Mouse (Mus musculus): ENCODE data around the gene Tns1. TPM values are rescaled to one million over a fixed set of nuclear protein-coding genes. Genes with fewer than 3 reads are reported as not detected.
A peak's percentile ranks its signal among the peaks of the same experiment; 100 is the strongest.

Gene Tns1
- polyA plus RNA-seq, 1 experiment: 400 TPM

DNA sequence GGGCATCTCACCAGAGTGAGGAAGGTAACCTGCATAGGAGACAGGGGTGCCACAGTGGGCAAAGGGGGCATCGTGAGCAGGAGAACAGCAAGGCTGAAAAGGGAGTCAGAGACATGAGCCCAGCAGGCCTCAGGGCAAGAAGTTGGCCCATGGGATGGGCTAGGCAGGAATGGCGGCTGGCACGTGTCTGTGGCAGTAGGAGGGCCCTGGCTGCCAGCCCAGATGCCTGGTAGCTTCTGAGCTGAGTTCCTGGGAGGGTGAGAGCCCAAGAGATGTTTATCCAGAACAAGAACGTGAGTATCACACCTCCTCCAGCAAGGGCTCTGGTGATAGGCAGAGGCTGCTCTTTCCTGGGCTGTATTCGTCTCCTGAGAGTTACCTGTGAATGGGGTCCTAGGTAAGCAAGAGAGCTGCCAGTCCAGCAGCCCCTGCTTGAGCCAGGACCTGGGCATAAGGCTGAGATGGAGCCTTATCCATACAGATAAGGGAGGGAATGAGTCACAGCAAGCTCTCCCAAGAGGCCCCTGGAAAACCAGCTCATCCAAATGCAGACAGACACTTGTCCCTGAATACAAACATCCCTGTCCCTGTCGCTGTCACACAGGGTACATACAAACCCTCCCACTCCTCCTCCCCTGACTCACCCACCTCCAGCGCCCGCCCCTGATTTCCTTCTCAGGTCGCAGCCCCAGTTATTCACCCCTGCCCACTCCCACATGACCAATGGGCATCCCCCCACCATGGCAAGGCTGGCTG, 2.2 kb downstream of the Tns1 start:
- peak overlapping the region; percentile 46; the same call in 1 of the 2 replicates for H3K27ac ChIP-seq (ENCODE audit: insufficient read depth, low read depth, low read length)
- H3K4me1 ChIP-seq (ENCODE audit: control insufficient read depth, insufficient read depth, low read length): peaks cover 15% of the 10 kb centered on the region
- TF ChIP-seq CTCF (conservative IDR thresholded peaks at IDR 0.05; ENCODE audit: insufficient read depth, insufficient read length, low read depth, low read length): no peak
- no peak for TF ChIP-seq POLR2A (IDR thresholded peaks at IDR 0.05; ENCODE audit: low read depth, low read length)
- 32% methylated on average over 9 of the region's 9 CpGs for WGBS
- DNase-seq: peak; percentile 94
- H3K36me3 ChIP-seq (ENCODE audit: control insufficient read depth, insufficient read depth, low read length): no peaks in the 10 kb centered on the region
- no peaks in the 10 kb centered on the region for H3K27me3 ChIP-seq (replicated peaks; ENCODE audit: control insufficient read depth, insufficient read depth, low read length)
- H3K4me3 ChIP-seq (ENCODE audit: insufficient read depth, low read depth, low read length): no peak overlapping the region

DNA sequence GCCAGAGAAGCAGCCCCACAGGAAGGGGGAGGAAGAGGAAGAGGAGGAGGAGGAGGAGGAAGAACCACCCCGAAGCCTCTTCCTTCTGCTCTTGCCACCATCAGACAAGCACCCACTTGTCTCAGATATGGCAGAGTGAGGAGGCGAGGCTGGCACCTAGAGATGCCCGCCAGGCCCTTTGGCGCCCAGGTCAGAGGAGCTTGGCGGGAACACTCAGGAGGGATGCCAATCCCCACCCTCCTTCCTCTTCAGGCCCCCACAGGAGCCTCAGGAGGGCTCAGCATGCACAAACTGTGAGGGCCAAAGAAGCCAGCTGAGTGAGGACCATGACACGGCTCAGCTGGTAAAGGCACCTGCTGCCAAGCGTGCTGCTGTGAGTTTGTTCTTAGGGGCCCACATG, 3.1 kb downstream of the Tns1 start:
- WGBS: 82% methylated on average over 7 of the region's 7 CpGs
- DNase-seq: no peak
- H3K4me1 ChIP-seq (ENCODE audit: control insufficient read depth, insufficient read depth, low read length): peaks cover 15% of the 10 kb centered on the region
- H3K36me3 ChIP-seq (ENCODE audit: control insufficient read depth, insufficient read depth, low read length): no peaks in the 10 kb centered on the region
- TF ChIP-seq CTCF (conservative IDR thresholded peaks at IDR 0.05; ENCODE audit: insufficient read depth, insufficient read length, low read depth, low read length): no peak
- TF ChIP-seq POLR2A (IDR thresholded peaks at IDR 0.05; ENCODE audit: low read depth, low read length): no peak
- no peaks in the 10 kb centered on the region for H3K27me3 ChIP-seq (replicated peaks; ENCODE audit: control insufficient read depth, insufficient read depth, low read length)
- no peak overlapping the region for H3K4me3 ChIP-seq (ENCODE audit: insufficient read depth, low read depth, low read length)
- no peak overlapping the region for H3K27ac ChIP-seq (ENCODE audit: insufficient read depth, low read depth, low read length)

- peak overlapping the region; percentile 19 for H3K27ac ChIP-seq (ENCODE audit: insufficient read depth, low read depth, low read length)
- no peak for TF ChIP-seq CTCF (conservative IDR thresholded peaks at IDR 0.05; ENCODE audit: insufficient read depth, insufficient read length, low read depth, low read length)
- WGBS: 90% methylated on average over 1 of the region's 1 CpGs
These were observed 5.1 kb downstream of the Tns1 start for GRCm38 (mm10) chr1:74119115-74119514.

DNA sequence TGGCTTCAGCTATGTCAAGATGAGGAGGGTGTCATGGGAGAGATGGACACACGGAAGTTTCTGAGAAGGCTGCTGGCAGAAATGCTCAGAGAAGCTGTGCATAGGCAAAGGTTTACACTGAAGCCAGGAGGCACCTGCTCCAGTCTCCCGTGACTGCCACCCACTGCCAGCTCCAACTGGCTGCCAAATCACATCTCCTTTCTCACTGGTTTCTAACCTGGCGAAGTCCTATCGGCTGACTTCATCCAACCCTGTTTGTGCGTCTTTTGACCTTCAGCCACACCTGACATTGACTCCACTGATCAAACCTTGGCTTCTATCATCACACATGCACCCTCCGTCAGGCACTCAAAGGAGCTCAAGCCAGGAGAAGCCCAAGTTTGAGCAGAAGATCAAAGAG, 6.4 kb downstream of the Tns1 start:
- peak; percentile 68 for DNase-seq
- 70% methylated on average over 6 of the region's 6 CpGs for WGBS
- TF ChIP-seq CTCF (conservative IDR thresholded peaks at IDR 0.05; ENCODE audit: insufficient read depth, insufficient read length, low read depth, low read length): no peak
- peaks cover 11% of the 10 kb centered on the region for H3K4me1 ChIP-seq (ENCODE audit: control insufficient read depth, insufficient read depth, low read length)
- peak overlapping the region; percentile 49; the same call in 1 of the 2 replicates for H3K27ac ChIP-seq (ENCODE audit: insufficient read depth, low read depth, low read length)
- H3K36me3 ChIP-seq (ENCODE audit: control insufficient read depth, insufficient read depth, low read length): no peaks in the 10 kb centered on the region
- no peak overlapping the region for H3K4me3 ChIP-seq (ENCODE audit: insufficient read depth, low read depth, low read length)
- H3K27me3 ChIP-seq (replicated peaks; ENCODE audit: control insufficient read depth, insufficient read depth, low read length): no peaks in the 10 kb centered on the region

More at GRCm38 (mm10) chr1:74119115-74119514, 5.1 kb downstream of the Tns1 start:
- DNase-seq: peak; percentile 70
- H3K4me1 ChIP-seq (ENCODE audit: control insufficient read depth, insufficient read depth, low read length): peaks cover 11% of the 10 kb centered on the region
- no peaks in the 10 kb centered on the region for H3K36me3 ChIP-seq (ENCODE audit: control insufficient read depth, insufficient read depth, low read length)
- no peak overlapping the region for H3K4me3 ChIP-seq (ENCODE audit: insufficient read depth, low read depth, low read length)
- H3K27me3 ChIP-seq (replicated peaks; ENCODE audit: control insufficient read depth, insufficient read depth, low read length): no peaks in the 10 kb centered on the region

GRCm38 (mm10) chr1:74113071-74113470, 11.2 kb downstream of the Tns1 start:
- peaks cover 7% of the 10 kb centered on the region; the same call in 1 of the 2 replicates for H3K4me1 ChIP-seq (ENCODE audit: control insufficient read depth, insufficient read depth, low read length)
- H3K4me3 ChIP-seq (ENCODE audit: insufficient read depth, low read depth, low read length): no peak overlapping the region
- DNase-seq: peak; percentile 41
- WGBS: 59% methylated on average over 3 of the region's 3 CpGs
- TF ChIP-seq POLR2A (IDR thresholded peaks at IDR 0.05; ENCODE audit: low read depth, low read length): no peak
- TF ChIP-seq CTCF (conservative IDR thresholded peaks at IDR 0.05; ENCODE audit: insufficient read depth, insufficient read length, low read depth, low read length): no peak
- H3K36me3 ChIP-seq (ENCODE audit: control insufficient read depth, insufficient read depth, low read length): no peaks in the 10 kb centered on the region
- H3K27me3 ChIP-seq (replicated peaks; ENCODE audit: control insufficient read depth, insufficient read depth, low read length): no peaks in the 10 kb centered on the region
- peak overlapping the region; percentile 32 for H3K27ac ChIP-seq (ENCODE audit: insufficient read depth, low read depth, low read length)

DNA sequence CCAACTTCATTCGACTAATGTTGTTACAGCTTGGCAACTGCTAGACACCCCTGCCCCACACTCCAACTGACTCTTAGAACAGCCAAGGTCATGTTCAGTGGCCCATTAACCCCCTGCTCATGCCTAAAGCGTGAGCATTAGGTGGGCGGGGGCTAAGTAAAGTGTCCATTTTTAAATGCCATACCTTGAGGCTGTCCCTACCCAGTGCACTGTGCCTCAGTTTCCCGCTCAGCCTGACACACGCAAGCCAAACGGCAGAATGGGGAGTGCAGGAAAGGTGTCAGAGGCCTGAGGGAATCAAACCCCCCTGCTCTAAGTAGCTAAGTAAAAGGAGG, 12.6 kb downstream of the Tns1 start:
- Histone ChIP-seq H3K27ac (ENCODE audit: insufficient read depth, low read depth, low read length) (peak overlapping the region; percentile 1; the same call in 1 of the 2 replicates), H3K36me3 (ENCODE audit: control insufficient read depth, insufficient read depth, low read length) (no peaks in the 10 kb centered on the region), H3K4me1 (ENCODE audit: control insufficient read depth, insufficient read depth, low read length) (peaks cover 9% of the 10 kb centered on the region), H3K4me3 (ENCODE audit: insufficient read depth, low read depth, low read length) (no peak overlapping the region), H3K27me3 (replicated peaks; ENCODE audit: control insufficient read depth, insufficient read depth, low read length) (no peaks in the 10 kb centered on the region)
- no peak for DNase-seq
- TF ChIP-seq POLR2A (IDR thresholded peaks at IDR 0.05; ENCODE audit: low read depth, low read length): no peak
- 43% methylated on average over 6 of the region's 6 CpGs for WGBS

DNA sequence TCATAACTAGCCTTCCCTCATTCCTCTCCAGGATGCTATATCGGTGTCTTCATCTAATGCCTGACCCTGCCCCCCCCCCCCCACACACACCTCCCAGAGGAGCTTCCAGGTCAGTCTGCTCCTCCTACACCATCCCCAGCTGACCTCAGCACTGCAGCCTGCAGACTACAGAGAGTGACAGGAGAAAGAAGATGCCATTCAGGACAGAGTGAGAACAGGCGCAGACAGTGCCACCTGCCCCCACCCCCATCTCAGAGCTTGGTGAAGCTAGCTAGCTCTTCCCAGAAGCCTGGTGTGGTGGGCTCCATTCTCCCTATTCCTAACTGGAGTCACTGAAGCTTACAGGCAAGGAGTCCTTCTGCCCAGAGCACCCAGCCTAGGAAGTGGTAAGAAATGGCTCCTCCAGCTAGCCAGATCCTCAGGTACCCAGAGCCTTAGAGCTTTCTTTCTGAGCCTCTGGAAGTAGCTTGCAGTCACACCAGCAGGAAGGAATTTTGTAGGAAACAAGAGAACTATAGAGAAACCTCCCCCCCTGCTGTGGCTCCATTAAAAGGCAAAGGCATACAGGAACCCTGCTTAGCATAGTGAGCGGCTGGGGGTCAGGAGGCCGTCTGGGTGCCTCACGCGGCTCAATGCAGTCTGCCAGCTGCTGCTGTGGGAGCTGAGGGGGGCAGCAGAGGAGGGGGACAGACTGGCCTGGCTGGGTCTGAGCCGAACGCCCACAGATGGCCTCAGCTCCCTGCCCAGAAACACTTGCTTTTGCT, 13.1 kb downstream of the Tns1 start:
- H3K4me3 ChIP-seq (ENCODE audit: insufficient read depth, low read depth, low read length): no peak overlapping the region
- H3K4me1 ChIP-seq (ENCODE audit: control insufficient read depth, insufficient read depth, low read length): peaks cover 9% of the 10 kb centered on the region
- peak overlapping the region; percentile 1 for H3K27ac ChIP-seq (ENCODE audit: insufficient read depth, low read depth, low read length)
- peak; percentile 63 for DNase-seq
- no peaks in the 10 kb centered on the region for H3K27me3 ChIP-seq (replicated peaks; ENCODE audit: control insufficient read depth, insufficient read depth, low read length)
- TF ChIP-seq POLR2A (IDR thresholded peaks at IDR 0.05; ENCODE audit: low read depth, low read length) (no peak), CTCF (conservative IDR thresholded peaks at IDR 0.05; ENCODE audit: insufficient read depth, insufficient read length, low read depth, low read length) (no peak)
- no peaks in the 10 kb centered on the region for H3K36me3 ChIP-seq (ENCODE audit: control insufficient read depth, insufficient read depth, low read length)
- 28% methylated on average over 8 of the region's 8 CpGs for WGBS
